In genomic region chr2:38320911-38321310, GRCm38 (mm10) we compare ENCODE assay signal across 19 mouse cellular contexts. TPM values are rescaled to one million over a fixed set of nuclear protein-coding genes. Genes with fewer than 3 reads are reported as not detected.
DNase-seq lines count a peak whose midpoint lies in the region.
"Had no signal": no experiment of that assay in that cellular context is flagged by ENCODE, and none has a peak within 500 bp of the region (broad histone marks: within the 10 kb centered on the region; RNA-seq: fewer than 3 reads in every experiment).

No protein-coding gene starts in this region.

- no peaks in the 10 kb centered on the region for H3K9me3 ChIP-seq in hindbrain, embryonic 10.5 days
- H3K9me3 ChIP-seq: embryonic facial prominence, embryonic 12.5 days; heart, embryonic 12.5 days; hindbrain, embryonic 15.5 days had no signal

- 72% methylated on average over 4 of the region's 4 CpGs for WGBS in hindbrain, embryonic 10.5 days

- H3K27me3 ChIP-seq in hindbrain, embryonic 10.5 days (ENCODE audit: insufficient read depth, poor library complexity, severe bottlenecking): peaks cover 29% of the 10 kb centered on the region

- no peak overlapping the region for H3K27ac ChIP-seq in hindbrain, embryonic 10.5 days
- H3K27ac ChIP-seq: embryonic facial prominence, embryonic 12.5 days; heart, adult 2 months; hindbrain, embryonic 15.5 days had no signal

- H3K4me1 ChIP-seq in hindbrain, embryonic 10.5 days (replicated peaks): no peaks in the 10 kb centered on the region
- H3K4me1 ChIP-seq: embryonic facial prominence, embryonic 12.5 days; heart, embryonic 12.5 days; hindbrain, embryonic 15.5 days had no signal

- peak; percentile 47 for DNase-seq in CD4-positive helper T cell, adult 2 months (ENCODE audit: low read depth, low spot score)
- DNase-seq in induced T-regulatory cell, adult 2 months (ENCODE audit: low read depth): peak; percentile 23
- peak; percentile 72 for DNase-seq in thymus, postnatal 0 days (ENCODE audit: low spot score)
- DNase-seq in thymus, postnatal 36 days: peak; percentile 36 to 70
- no peak for DNase-seq in yolk sac, embryonic 10.5 days (ENCODE audit: low spot score)
- no peak for DNase-seq in hindbrain, embryonic 10.5 days (ENCODE audit: low spot score)
- no peak for DNase-seq in embryo, embryonic 9.5 days (ENCODE audit: extremely low spot score)
- DNase-seq: adrenal gland, adult 8-10 months; adrenal gland, postnatal 36 days; cerebellum, adult 11 months; cerebellum, adult 8-10 months; cerebellum, postnatal 14 days; embryo, embryonic 11 days; gastrocnemius, postnatal 14 days; heart, adult 2 months had no signal

- no peak overlapping the region for H3K4me3 ChIP-seq in hindbrain, embryonic 10.5 days
- H3K4me3 ChIP-seq: embryonic facial prominence, embryonic 12.5 days; heart, adult 2 months; heart, embryonic 12.5 days; hindbrain, embryonic 15.5 days had no signal

- H3K36me3 ChIP-seq in hindbrain, embryonic 10.5 days: no peaks in the 10 kb centered on the region
- H3K36me3 ChIP-seq: embryonic facial prominence, embryonic 12.5 days; heart, embryonic 12.5 days; hindbrain, embryonic 15.5 days had no signal

RNA-seq across cellular contexts. Expression of gene Lhx2, which starts 18.2 kb away (rescaled TPM):
- 0.05 and 0.17 TPM in 2 replicates for polyA plus RNA-seq in thymus, postnatal 0 days (2015; fragmentation: Nextera tagmentation; extraction: Ambion mirVana)
- 17.4 and 26.4 TPM in 2 replicates for polyA plus RNA-seq in hindbrain, embryonic 10.5 days (2016; fragmentation: Nextera tagmentation; extraction: Ambion mirVana)
- polyA plus RNA-seq: heart, adult 2 months; heart, embryonic 16.5 days had no signal

RNA-seq across cellular contexts. Expression of gene Dennd1a, which starts 33.7 kb away (rescaled TPM):
- 9.1 and 9.9 TPM in 2 replicates for polyA plus RNA-seq in thymus, postnatal 0 days (2015; fragmentation: Nextera tagmentation; extraction: Ambion mirVana)
- 11.7 and 12.7 TPM in 2 replicates for polyA plus RNA-seq in hindbrain, embryonic 10.5 days (2016; fragmentation: Nextera tagmentation; extraction: Ambion mirVana)

Comparison
In these comparisons a context has a peak if more than half of its experiments do, and no peak if none do; other contexts are left out.
1. DNase-seq: peak in CD4-positive helper T cell, adult 2 months (single experiment), induced T-regulatory cell, adult 2 months (single experiment), thymus, postnatal 0 days (single experiment) and thymus, postnatal 36 days (2 of 2); none in yolk sac, embryonic 10.5 days (single experiment), hindbrain, embryonic 10.5 days (single experiment) and embryo, embryonic 9.5 days (single experiment).
2. RNA of gene Lhx2, which starts 18.2 kb away (polyA plus RNA-seq): 17.4 to 26.4 TPM in hindbrain, embryonic 10.5 days; 0.05 to 0.17 TPM in thymus, postnatal 0 days; every median in the first group is over 10 times any median in the second.